Mouse (Mus musculus): ENCODE measurements around the gene Xndc1. TPM values are rescaled to one million over a fixed set of nuclear protein-coding genes. Genes with fewer than 3 reads are reported as not detected.

The Xndc1 gene
- total RNA-seq, 1 experiment, result 32.2 TPM

DNA sequence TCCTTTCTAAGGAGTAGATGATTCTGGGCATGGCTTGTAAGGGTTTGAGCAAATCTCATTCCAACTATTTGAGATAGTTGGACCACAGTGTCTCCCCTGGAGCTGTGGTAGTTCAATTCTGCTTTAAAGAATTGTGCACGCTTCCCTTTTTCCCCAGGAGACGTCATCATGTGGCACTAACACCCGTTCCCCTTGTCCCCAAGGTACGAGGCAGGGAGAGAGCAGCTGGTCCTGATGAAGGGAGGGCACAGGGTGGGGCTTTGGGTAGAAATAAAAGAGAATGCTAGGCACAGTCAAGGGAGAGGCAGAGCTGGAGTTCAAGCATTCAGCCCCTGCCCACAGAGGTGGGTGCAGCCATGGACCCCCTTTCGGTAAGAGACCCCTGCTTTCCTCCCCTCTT lies 17.5 kb downstream of the Xndc1 start, which contains the start of gene Trpc2:
Gene Trpc2, plus strand, starts transcription at position 301 of the 400 bp plus-strand sequence.
- Histone ChIP-seq H3K9ac (ENCODE audit: insufficient read depth, low read depth, low read length, poor library complexity, severe bottlenecking) (0 out of 2 replicates have a peak within 1 kb of the TSS, but pooled peaks have one; percentile 6), H3K36me3 (ENCODE audit: control insufficient read depth, insufficient read depth, low read length, poor library complexity, severe bottlenecking) (peaks cover 21% of the 10 kb centered on the region), H3K27ac (ENCODE audit: insufficient read depth, low read depth, low read length, poor library complexity, severe bottlenecking) (no peak within 1 kb of the TSS), H3K4me3 (ENCODE audit: insufficient read depth in 1 of 2, low read depth in 1 of 2, low read length in 2 of 2, poor library complexity in 1 of 2, severe bottlenecking in 1 of 2) (peak within 1 kb of the TSS; percentile 11 to 13; a peak in 1 of 4 replicates), H3K4me1 (ENCODE audit: control insufficient read depth in 2 of 2, insufficient read depth in 2 of 2, low read length in 2 of 2, poor library complexity in 1 of 2) (no peaks in the 10 kb centered on the region; a peak in 1 of 4 replicates), H3K9me3 (ENCODE audit: control insufficient read depth, insufficient read depth, low read depth, low read length) (no peaks in the 10 kb centered on the region)
- TF ChIP-seq HCFC1 (IDR thresholded peaks at IDR 0.05; ENCODE audit: borderline replicate concordance, insufficient read depth, low read length), result no peak
- no peak for TF ChIP-seq MAFK (IDR thresholded peaks at IDR 0.05; ENCODE audit: insufficient read depth, low read depth, low read length)
- no peak for TF ChIP-seq ZC3H11A (IDR thresholded peaks at IDR 0.05; ENCODE audit: borderline replicate concordance, low read depth, low read length)
- TF ChIP-seq CHD2 (IDR thresholded peaks at IDR 0.05; ENCODE audit: low read depth, low read length), result no peak
- no peak for TF ChIP-seq ZNF384 (IDR thresholded peaks at IDR 0.05; ENCODE audit: low read depth, low read length)
- in situ Hi-C loops (cut with MboI; ENCODE audit: low sequenced_read_pairs in 2 of 2, unreplicated experiment in 2 of 2), result no loop called here
- DNase-seq (ENCODE audit: low read depth, low spot score), result no peak

DNA sequence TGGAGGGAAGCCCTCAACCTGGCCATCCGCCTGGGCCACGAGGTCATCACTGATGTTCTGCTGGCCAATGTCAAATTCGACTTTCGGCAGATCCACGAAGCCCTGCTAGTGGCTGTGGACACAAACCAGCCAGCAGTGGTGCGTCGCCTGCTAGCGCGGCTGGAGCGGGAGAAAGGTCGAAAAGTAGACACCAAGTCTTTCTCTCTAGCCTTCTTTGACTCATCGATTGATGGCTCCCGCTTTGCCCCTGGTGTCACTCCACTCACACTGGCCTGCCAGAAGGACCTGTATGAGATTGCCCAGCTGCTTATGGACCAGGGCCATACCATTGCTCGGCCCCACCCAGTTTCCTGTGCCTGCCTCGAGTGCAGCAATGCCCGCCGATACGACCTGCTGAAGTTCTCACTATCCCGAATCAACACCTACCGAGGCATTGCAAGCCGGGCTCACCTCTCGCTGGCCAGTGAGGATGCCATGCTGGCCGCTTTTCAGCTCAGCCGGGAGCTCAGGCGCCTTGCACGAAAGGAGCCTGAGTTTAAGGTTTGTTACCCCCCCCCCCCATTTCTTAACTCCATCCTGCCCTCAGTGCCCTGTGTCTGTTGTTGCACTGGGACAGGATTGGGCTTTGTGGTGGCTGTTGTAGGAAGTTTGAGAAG lies 18.9 kb downstream of the Xndc1 start:
- H3K4me3 ChIP-seq (ENCODE audit: insufficient read depth in 1 of 2, low read depth in 1 of 2, low read length in 2 of 2, poor library complexity in 1 of 2, severe bottlenecking in 1 of 2), result peak overlapping the region; percentile 11 to 13; a peak in 2 of 4 replicates
- H3K9ac ChIP-seq (ENCODE audit: insufficient read depth, low read depth, low read length, poor library complexity, severe bottlenecking), result 0 out of 2 replicates have a peak overlapping the region, but pooled peaks have one; percentile 6
- in situ Hi-C loops (cut with MboI; ENCODE audit: low sequenced_read_pairs in 2 of 2, unreplicated experiment in 2 of 2), result no loop called here
- DNase-seq (ENCODE audit: low read depth, low spot score), result no peak
- TF ChIP-seq ZNF384 (IDR thresholded peaks at IDR 0.05; ENCODE audit: low read depth, low read length) (no peak), HCFC1 (IDR thresholded peaks at IDR 0.05; ENCODE audit: borderline replicate concordance, insufficient read depth, low read length) (no peak), MAFK (IDR thresholded peaks at IDR 0.05; ENCODE audit: insufficient read depth, low read depth, low read length) (no peak), ZC3H11A (IDR thresholded peaks at IDR 0.05; ENCODE audit: borderline replicate concordance, low read depth, low read length) (no peak), CHD2 (IDR thresholded peaks at IDR 0.05; ENCODE audit: low read depth, low read length) (no peak)
- no peaks in the 10 kb centered on the region for H3K9me3 ChIP-seq (ENCODE audit: control insufficient read depth, insufficient read depth, low read depth, low read length)
- H3K4me1 ChIP-seq (ENCODE audit: control insufficient read depth in 2 of 2, insufficient read depth in 2 of 2, low read length in 2 of 2, poor library complexity in 1 of 2), result no peaks in the 10 kb centered on the region; a peak in 1 of 4 replicates
- peaks cover 18% of the 10 kb centered on the region for H3K36me3 ChIP-seq (ENCODE audit: control insufficient read depth, insufficient read depth, low read length, poor library complexity, severe bottlenecking)
- no peak overlapping the region for H3K27ac ChIP-seq (ENCODE audit: insufficient read depth, low read depth, low read length, poor library complexity, severe bottlenecking)

DNA sequence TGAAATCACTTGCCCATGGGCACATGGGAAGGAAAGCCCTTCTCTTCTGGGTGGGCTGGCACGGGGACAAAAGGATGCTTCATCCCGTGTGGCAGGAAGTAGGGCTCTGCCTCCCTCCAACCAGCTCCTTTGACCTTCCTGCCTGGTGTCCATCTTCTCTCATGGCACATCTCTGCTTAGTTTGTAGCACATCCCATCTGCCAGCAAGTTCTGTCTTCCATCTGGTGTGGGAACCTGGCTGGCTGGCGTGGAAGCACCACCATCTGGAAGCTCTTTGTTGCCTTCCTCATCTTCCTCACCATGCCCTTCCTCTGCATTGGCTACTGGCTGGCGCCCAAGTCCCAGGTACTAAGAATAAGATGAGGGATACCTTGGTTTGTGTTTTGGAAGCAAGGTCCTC lies 22.0 kb downstream of the Xndc1 start:
- no peak overlapping the region for H3K9ac ChIP-seq (ENCODE audit: insufficient read depth, low read depth, low read length, poor library complexity, severe bottlenecking)

DNA sequence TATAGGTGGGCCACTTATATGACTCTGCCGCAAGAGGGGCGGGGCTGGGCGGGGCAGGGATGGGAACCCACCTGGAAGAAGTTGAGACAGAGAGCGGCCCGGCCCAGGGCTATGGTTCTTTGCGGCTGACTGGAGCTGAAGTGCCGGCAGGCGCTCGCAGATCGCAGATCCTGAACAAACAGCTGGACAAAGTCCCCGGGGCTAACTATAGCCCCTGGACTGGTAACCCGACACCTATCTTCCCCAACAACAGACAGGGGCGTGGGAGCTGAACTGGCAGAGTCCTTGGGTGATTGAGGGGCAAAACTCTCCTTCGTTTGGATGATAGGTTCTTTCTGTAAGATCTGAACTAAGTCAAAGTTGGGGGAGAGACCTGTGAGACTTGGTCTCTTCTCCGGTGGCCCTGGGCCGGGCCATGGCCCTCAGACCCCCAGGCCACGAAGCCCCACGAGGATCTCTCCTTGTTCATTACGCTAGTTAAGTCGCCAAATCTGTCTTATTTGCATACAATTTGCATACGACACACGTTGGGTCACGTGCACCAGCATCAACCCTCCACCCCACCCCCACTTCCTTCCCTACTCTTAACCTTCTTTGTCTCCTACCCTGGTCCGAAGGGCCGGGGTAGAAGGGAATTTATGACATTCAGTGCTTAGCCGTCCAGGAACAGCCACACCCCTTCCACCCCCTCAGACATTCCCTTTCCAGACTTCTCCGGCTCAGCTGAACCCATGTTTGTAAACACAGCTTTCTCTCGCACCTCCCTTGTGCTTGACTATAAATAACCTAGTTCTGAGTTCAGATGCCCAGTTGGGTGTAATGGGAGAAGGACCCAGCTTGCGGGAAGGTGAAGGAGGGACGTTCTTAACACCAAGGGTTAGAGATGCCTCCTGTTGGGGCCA lies 34.7 kb downstream of the Xndc1 start:
- Histone ChIP-seq H3K4me3 (ENCODE audit: insufficient read depth in 1 of 2, low read depth in 1 of 2, low read length in 2 of 2, poor library complexity in 1 of 2, severe bottlenecking in 1 of 2) (peak overlapping the region; percentile 49 to 55), H3K27ac (ENCODE audit: insufficient read depth, low read depth, low read length, poor library complexity, severe bottlenecking) (peak overlapping the region; percentile 61), H3K9me3 (ENCODE audit: control insufficient read depth, insufficient read depth, low read depth, low read length) (no peaks in the 10 kb centered on the region), H3K4me1 (ENCODE audit: control insufficient read depth in 2 of 2, insufficient read depth in 2 of 2, low read length in 2 of 2, poor library complexity in 1 of 2) (peaks cover 15 to 26% of the 10 kb centered on the region in 2 experiments), H3K9ac (ENCODE audit: insufficient read depth, low read depth, low read length, poor library complexity, severe bottlenecking) (peak overlapping the region; percentile 52; the same call in 1 of the 2 replicates), H3K36me3 (ENCODE audit: control insufficient read depth, insufficient read depth, low read length, poor library complexity, severe bottlenecking) (no peaks in the 10 kb centered on the region)
- TF ChIP-seq ZNF384 (IDR thresholded peaks at IDR 0.05; ENCODE audit: low read depth, low read length), result no peak
- TF ChIP-seq MAFK (IDR thresholded peaks at IDR 0.05; ENCODE audit: insufficient read depth, low read depth, low read length), result no peak
- no peak for TF ChIP-seq HCFC1 (IDR thresholded peaks at IDR 0.05; ENCODE audit: borderline replicate concordance, insufficient read depth, low read length)
- TF ChIP-seq ZC3H11A (IDR thresholded peaks at IDR 0.05; ENCODE audit: borderline replicate concordance, low read depth, low read length), result no peak
- TF ChIP-seq CHD2 (IDR thresholded peaks at IDR 0.05; ENCODE audit: low read depth, low read length), result no peak
- in situ Hi-C loops (cut with MboI; ENCODE audit: low sequenced_read_pairs in 2 of 2, unreplicated experiment in 2 of 2), result no loop called here
- peak; percentile 62 for DNase-seq (ENCODE audit: low read depth, low spot score)

More for the DNA sequence above, 22.0 kb downstream of the Xndc1 start:
- in situ Hi-C loops (cut with MboI; ENCODE audit: low sequenced_read_pairs in 2 of 2, unreplicated experiment in 2 of 2), result no loop called here
- no peak for DNase-seq (ENCODE audit: low read depth, low spot score)
- TF ChIP-seq ZNF384 (IDR thresholded peaks at IDR 0.05; ENCODE audit: low read depth, low read length), result no peak
- no peak for TF ChIP-seq HCFC1 (IDR thresholded peaks at IDR 0.05; ENCODE audit: borderline replicate concordance, insufficient read depth, low read length)
- no peak for TF ChIP-seq MAFK (IDR thresholded peaks at IDR 0.05; ENCODE audit: insufficient read depth, low read depth, low read length)
- no peak for TF ChIP-seq ZC3H11A (IDR thresholded peaks at IDR 0.05; ENCODE audit: borderline replicate concordance, low read depth, low read length)
- TF ChIP-seq CHD2 (IDR thresholded peaks at IDR 0.05; ENCODE audit: low read depth, low read length), result no peak
- Histone ChIP-seq H3K4me3 (ENCODE audit: insufficient read depth in 1 of 2, low read depth in 1 of 2, low read length in 2 of 2, poor library complexity in 1 of 2, severe bottlenecking in 1 of 2) (no peak overlapping the region), H3K36me3 (ENCODE audit: control insufficient read depth, insufficient read depth, low read length, poor library complexity, severe bottlenecking) (no peaks in the 10 kb centered on the region), H3K9me3 (ENCODE audit: control insufficient read depth, insufficient read depth, low read depth, low read length) (no peaks in the 10 kb centered on the region), H3K4me1 (ENCODE audit: control insufficient read depth in 2 of 2, insufficient read depth in 2 of 2, low read length in 2 of 2, poor library complexity in 1 of 2) (no peaks in the 10 kb centered on the region; a peak in 1 of 4 replicates), H3K27ac (ENCODE audit: insufficient read depth, low read depth, low read length, poor library complexity, severe bottlenecking) (no peak overlapping the region)

Data from ES-E14 (cell line).